Mouse (Mus musculus) CD4-positive naive resting alpha-beta T cell, adult 57 days (primary cell): ENCODE measurements around the gene Tmprss13. TPM values are rescaled to one million over a fixed set of nuclear protein-coding genes. Genes with fewer than 3 reads are reported as not detected.

Experiments
- total RNA-seq: library from RNA; stranded (reverse); gene quantifications from one replicate; pipeline ENCODE4 v1.2.4, GENCODE M21; 2023

Gene Tmprss13
- not detected for total RNA-seq

GRCm38 (mm10) chr9:45318855-45319254 is at the start of gene Tmprss13:
Gene Tmprss13, plus strand, starts transcription at chr9:45319100.

DNA sequence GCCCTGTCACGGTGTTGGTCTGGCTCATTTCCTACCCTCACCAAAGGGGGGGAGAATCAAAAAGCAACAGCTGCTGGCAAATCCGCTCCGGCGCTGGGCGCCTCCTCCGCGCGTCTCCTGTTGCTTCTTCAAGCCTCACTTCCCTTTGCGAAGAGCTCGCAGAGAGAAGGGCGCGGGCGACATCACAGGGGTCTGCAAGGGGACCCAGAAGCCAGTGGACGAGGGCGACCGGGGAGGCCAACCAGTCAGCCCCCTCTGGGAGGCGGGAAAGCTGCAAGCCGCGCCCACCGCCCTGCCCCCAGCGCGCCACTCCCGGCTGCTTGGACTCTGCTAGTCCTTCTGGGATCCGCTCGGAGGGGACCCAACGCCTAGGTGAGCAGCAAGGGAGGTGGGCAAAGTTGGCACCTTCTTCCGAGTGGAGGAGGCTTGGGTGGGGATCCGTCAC is 51.2 kb downstream of the Tmprss13 start, which contains the start of gene Fxyd6:
Gene Fxyd6, plus strand, starts transcription at position 69 of the 445 bp plus-strand sequence.

Other genes starting within 250 kb of the Tmprss13 start
- gene Jaml, start 239.9 kb upstream of the Tmprss13 start, total RNA-seq, result 9.7 TPM
- gene Scn2b, start 201.3 kb upstream of the Tmprss13 start, total RNA-seq, result 0.27 TPM
- gene Scn4b, start 180.7 kb upstream of the Tmprss13 start, total RNA-seq, result 0.12 TPM
- not detected for gene BC049352, start 137.1 kb upstream of the Tmprss13 start, total RNA-seq
- gene Tmprss4, start 115.0 kb upstream of the Tmprss13 start, total RNA-seq, result not detected
- gene Il10ra, start 50.0 kb upstream of the Tmprss13 start, total RNA-seq, result 24.9 TPM
- not detected for gene Fxyd6, start 51.1 kb downstream of the Tmprss13 start, total RNA-seq
- gene Fxyd2, start 80.6 kb downstream of the Tmprss13 start, total RNA-seq, result not detected
- gene Dscaml1, start 107.5 kb downstream of the Tmprss13 start, total RNA-seq, result not detected